Mouse (Mus musculus) urinary bladder, postnatal 14 days (tissue): ENCODE measurements around the gene Chp2.

Source experiments
- DNase-seq: peaks from one replicate; pipeline ENCODE4 v3.0.0; 2021; ENCODE audit warnings: low spot score

Chp2 gene

GRCm38 (mm10) chr7:122219315-122219801 lies at the start of gene Chp2:
Chp2 (plus strand) TSS chr7:122219496.
- peak; percentile 17 for DNase-seq

- DNase-seq, result no peak
Observed at GRCm38 (mm10) chr7:122170705-122171104, 48.6 kb upstream of the Chp2 start.

- DNase-seq, result no peak
Observed at GRCm38 (mm10) chr7:122171613-122172012, 47.7 kb upstream of the Chp2 start.

GRCm38 (mm10) chr7:122180720-122181119 lies 38.6 kb upstream of the Chp2 start:
- DNase-seq, result no peak

- peak; percentile 18 for DNase-seq
Observed at GRCm38 (mm10) chr7:122184569-122184968, 34.7 kb upstream of the Chp2 start.

- DNase-seq, result no peak
Observed at GRCm38 (mm10) chr7:122186043-122186442, 33.3 kb upstream of the Chp2 start, which contains the start of gene Ern2. Ern2 (minus strand) TSS chr7:122186207.

- DNase-seq, result peak; percentile 46
Observed at GRCm38 (mm10) chr7:122189484-122189883, 29.8 kb upstream of the Chp2 start.

GRCm38 (mm10) chr7:122191097-122191496 lies 28.2 kb upstream of the Chp2 start:
- no peak for DNase-seq

GRCm38 (mm10) chr7:122193919-122194318 lies 25.4 kb upstream of the Chp2 start:
- no peak for DNase-seq

- no peak for DNase-seq
Observed at GRCm38 (mm10) chr7:122196771-122197170, 22.5 kb upstream of the Chp2 start.

- peak; percentile 60 for DNase-seq
Observed at GRCm38 (mm10) chr7:122197306-122197705, 22.0 kb upstream of the Chp2 start.

- DNase-seq, result peak; percentile 16
Observed at GRCm38 (mm10) chr7:122199296-122199695, 20.0 kb upstream of the Chp2 start.

- no peak for DNase-seq
Observed at GRCm38 (mm10) chr7:122203936-122204335, 15.4 kb upstream of the Chp2 start.

GRCm38 (mm10) chr7:122206121-122206520 lies 13.2 kb upstream of the Chp2 start:
- no peak for DNase-seq

GRCm38 (mm10) chr7:122208276-122209021 lies 10.8 kb upstream of the Chp2 start:
- no peak for DNase-seq

- no peak for DNase-seq
Observed at GRCm38 (mm10) chr7:122226020-122226742, 6.9 kb downstream of the Chp2 start.

- no peak for DNase-seq
Observed at GRCm38 (mm10) chr7:122226744-122227143, 7.4 kb downstream of the Chp2 start.

- no peak for DNase-seq
Observed at GRCm38 (mm10) chr7:122229306-122229705, 10.0 kb downstream of the Chp2 start.

GRCm38 (mm10) chr7:122229916-122230315 lies 10.6 kb downstream of the Chp2 start:
- no peak for DNase-seq

- no peak for DNase-seq
Observed at GRCm38 (mm10) chr7:122230866-122231265, 11.6 kb downstream of the Chp2 start.

- no peak for DNase-seq
Observed at GRCm38 (mm10) chr7:122238939-122239338, 19.6 kb downstream of the Chp2 start.

- no peak for DNase-seq
Observed at GRCm38 (mm10) chr7:122240413-122241119, 21.3 kb downstream of the Chp2 start.
